Mouse (Mus musculus) myocyte (in vitro differentiated cells): ENCODE results near the gene Vrk3.

Experiments used
- CEBPB ChIP-seq: IDR thresholded peaks from 2 replicates; pipeline ENCODE4 v1.6.1; 2011; ENCODE audit warnings: mild to moderate bottlenecking, moderate library complexity; ENCODE audit not compliant: poor library complexity, insufficient read depth, severe bottlenecking
- E2F4 ChIP-seq: IDR thresholded peaks from one replicate; pipeline ENCODE4 v1.6.1; 2011; ENCODE audit warnings: mild to moderate bottlenecking, control low read depth, moderate library complexity; ENCODE audit not compliant: insufficient read depth
- MAX ChIP-seq: IDR thresholded peaks from one replicate; pipeline ENCODE4 v1.6.1; 2011; ENCODE audit warnings: low read depth, mild to moderate bottlenecking, control low read depth
- MYOD1 ChIP-seq, 3 experiments: IDR thresholded peaks; one replicate each; pipeline ENCODE4 v1.6.1; 2011; ENCODE audit warnings: control low read depth in 2 of 3, low read depth in 2 of 3, mild to moderate bottlenecking in 2 of 3, moderate library complexity in 1 of 3; ENCODE audit not compliant: insufficient read length in 2 of 3, control insufficient read depth in 1 of 3
- MYOG ChIP-seq, 3 experiments: IDR thresholded peaks; one replicate each; pipeline ENCODE4 v1.6.1; 2011; ENCODE audit warnings: control low read depth in 2 of 3, low read depth in 2 of 3, mild to moderate bottlenecking in 2 of 3; ENCODE audit not compliant: insufficient read length in 2 of 3, control insufficient read depth in 1 of 3, insufficient read depth in 1 of 3
- POLR2A ChIP-seq: IDR thresholded peaks from one replicate; pipeline ENCODE4 v1.6.1; 2011; ENCODE audit warnings: low read depth, mild to moderate bottlenecking, control low read depth, moderate library complexity; ENCODE audit not compliant: insufficient read length
- POLR2AphosphoS2 ChIP-seq: IDR thresholded peaks from one replicate; pipeline ENCODE4 v1.6.1; 2011; ENCODE audit warnings: low read depth, control low read depth; ENCODE audit not compliant: insufficient read length
- REST ChIP-seq: IDR thresholded peaks from one replicate; pipeline ENCODE4 v1.6.1; 2011; ENCODE audit warnings: mild to moderate bottlenecking, control low read depth, moderate library complexity; ENCODE audit not compliant: insufficient read depth, insufficient read length
- TCF12 ChIP-seq: IDR thresholded peaks from one replicate; pipeline ENCODE4 v1.6.1; 2011; ENCODE audit warnings: mild to moderate bottlenecking, control low read depth; ENCODE audit not compliant: poor library complexity, insufficient read depth, severe bottlenecking
- TCF3 ChIP-seq: IDR thresholded peaks from one replicate; pipeline ENCODE4 v1.6.1; 2011; ENCODE audit warnings: low read depth, control low read depth; ENCODE audit not compliant: insufficient read length
- USF1 ChIP-seq: IDR thresholded peaks from one replicate; pipeline ENCODE4 v1.6.1; 2011; ENCODE audit warnings: low read depth, mild to moderate bottlenecking, control low read depth, moderate library complexity

DNA sequence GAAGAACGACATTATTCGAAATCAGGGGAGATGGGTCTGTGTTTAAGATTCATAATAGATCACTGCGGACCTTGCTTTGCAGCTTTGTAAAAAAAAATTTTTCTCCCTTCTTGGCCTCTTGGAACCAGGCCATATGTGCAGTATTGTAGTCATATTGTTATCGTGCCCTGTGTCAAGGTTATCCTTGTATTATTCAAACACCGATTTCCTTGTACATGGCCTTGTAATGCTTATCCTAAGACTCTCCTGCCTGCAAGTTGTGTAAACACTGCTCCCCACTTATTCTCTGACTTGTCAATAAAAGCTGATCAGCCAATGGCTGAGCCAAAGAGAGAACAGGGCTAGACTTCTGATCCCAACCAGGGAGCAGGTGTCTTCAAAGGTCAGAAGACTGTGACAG lies 26.2 kb upstream of the Vrk3 start:
- TF ChIP-seq E2F4: no peak
- TF ChIP-seq POLR2A: no peak
- no peak for TF ChIP-seq MAX
- TF ChIP-seq CEBPB: no peak
- no peak for TF ChIP-seq TCF12
- no peak for TF ChIP-seq MYOG (IDR thresholded peaks at IDR 0.05; ENCODE audit: control insufficient read depth in 1 of 3, insufficient read depth in 1 of 3, insufficient read length in 2 of 3, low read depth in 2 of 3)
- no peak for TF ChIP-seq POLR2AphosphoS2
- no peak for TF ChIP-seq USF1
- TF ChIP-seq MYOD1 (IDR thresholded peaks at IDR 0.05; ENCODE audit: control insufficient read depth in 1 of 3, insufficient read length in 2 of 3, low read depth in 2 of 3): no peak
- TF ChIP-seq TCF3: no peak
- no peak for TF ChIP-seq REST
